Mouse (Mus musculus) cerebellum, adult 2 months (tissue): ENCODE data around the gene Olfr1184. TPM values are rescaled to one million over a fixed set of nuclear protein-coding genes. Genes with fewer than 3 reads are reported as not detected.
"Not testable (repeated sequence)": the region's sequence is repeated elsewhere in the genome, so short reads cannot be mapped to it uniquely, and the experiment has no call there.

Experiments used
- DNase-seq, 2 experiments: peaks; one replicate each; pipeline ENCODE4 v3.0.0; 2021
- H3K27ac ChIP-seq: fragments of 200-500 bp; 2 replicates; pipeline ENCODE4 v1.5.1; 2012; ENCODE audit warnings: low read length, control low read depth, inconsistent platforms; ENCODE audit not compliant: insufficient read depth
- H3K27me3 ChIP-seq: fragments of 200-500 bp; 2 replicates; pipeline ENCODE4 v1.6.1; 2012; ENCODE audit warnings: inconsistent platforms, mild to moderate bottlenecking, low read length, moderate library complexity; ENCODE audit not compliant: control insufficient read depth, insufficient read depth
- H3K4me1 ChIP-seq: fragments of 200-500 bp; 2 replicates; pipeline ENCODE4 v1.6.1; 2011; ENCODE audit warnings: low read length; ENCODE audit not compliant: control insufficient read depth, insufficient read depth
- H3K4me3 ChIP-seq: fragments of 200-500 bp; replicated peaks from 2 replicates; pipeline ENCODE3; 2011; ENCODE audit warnings: mild to moderate bottlenecking, low read depth, low read length, control low read depth; ENCODE audit not compliant: insufficient read depth
- CTCF ChIP-seq: fragments of 200-500 bp; IDR thresholded peaks from 2 replicates; pipeline ENCODE4 v1.5.1; 2011; ENCODE audit warnings: low read depth, mild to moderate bottlenecking, control low read depth, low read length, moderate library complexity, borderline replicate concordance; ENCODE audit not compliant: insufficient read depth
- POLR2A ChIP-seq: fragments of 200-500 bp; IDR thresholded peaks from 2 replicates; pipeline ENCODE4 v1.6.1; 2011; ENCODE audit warnings: low read length, control low read depth, borderline replicate concordance; ENCODE audit not compliant: insufficient read depth
- WGBS: fragments of 180-500 bp; shearing (Covaris S2); methylation state at CpG from one replicate; pipeline ENCODE4 v1.1.7; 2018; 5-methylcytosine and 5-hydroxymethylcytosine counted together
- polyA plus RNA-seq: library from polyadenylated mRNA; depleted of rRNA; stranded (reverse); fragments of >200 nt; gene quantifications from 2 replicates; pipeline ENCODE4 v1.2.3, GENCODE M21; 2012; rRNA removed

The Olfr1184 gene
- not detected in 2 replicates for polyA plus RNA-seq

GRCm38 (mm10) chr2:88483298-88483697 is at the start of gene Olfr1184:
Olfr1184 (plus strand) TSS chr2:88483598.
- no peak within 1 kb of the TSS for H3K4me3 ChIP-seq
- 84% methylated on average over 2 of the region's 2 CpGs for WGBS
- DNase-seq, result no peak

GRCm38 (mm10) chr2:88449031-88449430 is 34.4 kb upstream of the Olfr1184 start, which contains the start of gene Gm13757:
Gm13757 (minus strand) TSS chr2:88449131.
- H3K4me1 ChIP-seq, result no peaks in the 10 kb centered on the region
- H3K27me3 ChIP-seq, result no peaks in the 10 kb centered on the region
- H3K4me3 ChIP-seq, result no peak within 1 kb of the TSS
- no peak for DNase-seq
- no peak for TF ChIP-seq CTCF
- no peak for TF ChIP-seq POLR2A
- no peak within 1 kb of the TSS for H3K27ac ChIP-seq
- WGBS, result 89% methylated on average over 1 of the region's 1 CpGs

More at GRCm38 (mm10) chr2:88483298-88483697, at the start of gene Olfr1184:
- H3K27ac ChIP-seq, result no peak within 1 kb of the TSS
- H3K4me1 ChIP-seq, result no peaks in the 10 kb centered on the region
- no peaks in the 10 kb centered on the region for H3K27me3 ChIP-seq
- TF ChIP-seq POLR2A (no peak), CTCF (no peak)

GRCm38 (mm10) chr2:88454567-88454966 is 28.8 kb upstream of the Olfr1184 start, which contains the start of gene Olfr1183:
Olfr1183 (plus strand) TSS chr2:88454867.
- H3K4me3 ChIP-seq, DNase-seq, H3K27ac ChIP-seq, H3K27me3 ChIP-seq, H3K4me1 ChIP-seq: not testable (repeated sequence)
- WGBS, result 75% methylated on average over 1 of the region's 1 CpGs

GRCm38 (mm10) chr2:88493020-88493419 is 9.6 kb downstream of the Olfr1184 start, which contains the start of gene Olfr1185-ps1:
Olfr1185-ps1 (plus strand) TSS chr2:88493320.
- TF ChIP-seq POLR2A, result no peak
- 64% methylated on average over 2 of the region's 2 CpGs for WGBS
- Histone ChIP-seq H3K27me3 (no peaks in the 10 kb centered on the region), H3K4me1 (no peaks in the 10 kb centered on the region), H3K27ac (no peak within 1 kb of the TSS), H3K4me3 (no peak within 1 kb of the TSS)
- DNase-seq, result no peak

- no peak within 1 kb of the TSS for H3K4me3 ChIP-seq
- no peaks in the 10 kb centered on the region for H3K4me1 ChIP-seq
- TF ChIP-seq CTCF (no peak), POLR2A (no peak)
- no peak for DNase-seq
- no peak within 1 kb of the TSS for H3K27ac ChIP-seq
- 74% methylated on average over 2 of the region's 2 CpGs for WGBS
- H3K27me3 ChIP-seq, result no peaks in the 10 kb centered on the region
Measured at GRCm38 (mm10) chr2:88518251-88518650, 34.9 kb downstream of the Olfr1184 start, which contains the start of gene Olfr1186. Olfr1186 (plus strand) TSS chr2:88518551.

GRCm38 (mm10) chr2:88525720-88526119 is 42.3 kb downstream of the Olfr1184 start:
- Histone ChIP-seq H3K4me3 (no peak overlapping the region), H3K27ac (no peak overlapping the region), H3K27me3 (no peaks in the 10 kb centered on the region), H3K4me1 (no peaks in the 10 kb centered on the region)
- no peak for DNase-seq
- TF ChIP-seq CTCF, result no peak
- WGBS, result 65% methylated on average over 3 of the region's 3 CpGs

Other genes starting within 250 kb of the Olfr1184 start
- gene Olfr1173, start 203.7 kb upstream of the Olfr1184 start, polyA plus RNA-seq, result not detected in 2 replicates
- gene Olfr1174-ps, start 168.5 kb upstream of the Olfr1184 start, polyA plus RNA-seq, result not detected in 2 replicates
- not detected in 2 replicates for gene Olfr1175-ps, start 156.4 kb upstream of the Olfr1184 start, polyA plus RNA-seq
- not detected in 2 replicates for gene Olfr1176, start 146.9 kb upstream of the Olfr1184 start, polyA plus RNA-seq
- gene Olfr1177-ps, start 137.1 kb upstream of the Olfr1184 start, polyA plus RNA-seq, result not detected in 2 replicates
- not detected in 2 replicates for gene Olfr1178, start 96.5 kb upstream of the Olfr1184 start, polyA plus RNA-seq
- not detected in 2 replicates for gene Olfr1179, start 77.1 kb upstream of the Olfr1184 start, polyA plus RNA-seq
- not detected in 2 replicates for gene Olfr1180, start 64.4 kb upstream of the Olfr1184 start, polyA plus RNA-seq
- gene Olfr1181, start 57.4 kb upstream of the Olfr1184 start, polyA plus RNA-seq, result not detected in 2 replicates
- gene Gm13757, start 34.5 kb upstream of the Olfr1184 start, polyA plus RNA-seq, result not detected in 2 replicates
- gene Olfr1183, start 28.7 kb upstream of the Olfr1184 start, polyA plus RNA-seq, result not detected in 2 replicates
- not detected in 2 replicates for gene Olfr1185-ps1, start 9.7 kb downstream of the Olfr1184 start, polyA plus RNA-seq
- gene Olfr1186, start 35.0 kb downstream of the Olfr1184 start, polyA plus RNA-seq, result not detected in 2 replicates
- gene Olfr1188, start 73.3 kb downstream of the Olfr1184 start, polyA plus RNA-seq, result not detected in 2 replicates
- not detected in 2 replicates for gene Olfr1189, start 102.9 kb downstream of the Olfr1184 start, polyA plus RNA-seq
- not detected in 2 replicates for gene Olfr1191-ps1, start 156.9 kb downstream of the Olfr1184 start, polyA plus RNA-seq
- not detected in 2 replicates for gene Olfr1192-ps1, start 164.9 kb downstream of the Olfr1184 start, polyA plus RNA-seq
- not detected in 2 replicates for gene Olfr1193, start 192.0 kb downstream of the Olfr1184 start, polyA plus RNA-seq
- gene Olfr1195, start 205.6 kb downstream of the Olfr1184 start, polyA plus RNA-seq, result not detected in 2 replicates
- not detected in 2 replicates for gene Olfr1196, start 221.0 kb downstream of the Olfr1184 start, polyA plus RNA-seq
- gene Olfr1197, start 248.8 kb downstream of the Olfr1184 start, polyA plus RNA-seq, result not detected in 2 replicates